Mouse (Mus musculus) lung, embryonic 16.5 days (tissue): Measurements from ENCODE around the gene Tmc7. TPM values are rescaled to one million over a fixed set of nuclear protein-coding genes. Genes with fewer than 3 reads are reported as not detected.
A peak's percentile ranks its signal among the peaks of the same experiment; 100 is the strongest.

Experiments
- ATAC-seq: fragments of 200-750 bp; cut with Nextera tagmentation; 2 replicates; pipeline ENCODE4 v1.8.0; 2017; ENCODE audit warnings: low read depth, mild to moderate bottlenecking, moderate library complexity
- H3K27ac ChIP-seq: fragments of 300-500 bp; sonication (generic); 2 replicates; pipeline ENCODE4 v1.5.1; 2014; ENCODE audit warnings: mild to moderate bottlenecking, control low read depth, low read length
- H3K27me3 ChIP-seq: fragments of 300-500 bp; sonication (generic); 2 replicates; pipeline ENCODE4 v1.6.1; 2014; ENCODE audit warnings: low read depth, low read length, mixed read lengths; ENCODE audit not compliant: control insufficient read depth, insufficient read depth
- H3K36me3 ChIP-seq: fragments of 300-500 bp; sonication (generic); 2 replicates; pipeline ENCODE4 v1.6.1; 2014; ENCODE audit warnings: low read length; ENCODE audit not compliant: control insufficient read depth, insufficient read depth
- H3K4me1 ChIP-seq: fragments of 300-500 bp; sonication (generic); replicated peaks from 2 replicates; pipeline ENCODE4 v1.6.1; 2014; ENCODE audit warnings: low read length, mixed read lengths; ENCODE audit not compliant: control insufficient read depth, insufficient read depth
- H3K4me2 ChIP-seq: fragments of 300-500 bp; sonication (generic); 2 replicates; pipeline ENCODE4 v1.6.1; 2014; ENCODE audit warnings: low read depth, low read length, control low read depth
- H3K4me3 ChIP-seq: fragments of 300-500 bp; sonication (generic); 2 replicates; pipeline ENCODE4 v1.5.1; 2014; ENCODE audit warnings: mild to moderate bottlenecking, low read length, control low read depth
- H3K9ac ChIP-seq: fragments of 300-500 bp; sonication (generic); 2 replicates; pipeline ENCODE4 v1.6.1; 2014; ENCODE audit warnings: low read length, control low read depth
- H3K9me3 ChIP-seq: fragments of 300-500 bp; sonication (generic); 2 replicates; pipeline ENCODE4 v1.6.1; 2016; ENCODE audit warnings: low read length; ENCODE audit not compliant: control insufficient read depth
- WGBS: fragments of 180-500 bp; shearing (Covaris S2); extraction: QIAGEN DNeasy Blood & Tissue Kit; methylation state at CpG from one replicate; pipeline ENCODE4 v1.1.7; 2014; 5-methylcytosine and 5-hydroxymethylcytosine counted together
- polyA plus RNA-seq: library from polyadenylated mRNA; unstranded; fragments of >200 nt; fragmentation: Nextera tagmentation; extraction: Ambion mirVana; gene quantifications from 2 replicates; pipeline ENCODE4 v1.2.1, GENCODE M21; 2015

The Tmc7 gene
- 2.9 and 3.3 TPM in 2 replicates for polyA plus RNA-seq

DNA sequence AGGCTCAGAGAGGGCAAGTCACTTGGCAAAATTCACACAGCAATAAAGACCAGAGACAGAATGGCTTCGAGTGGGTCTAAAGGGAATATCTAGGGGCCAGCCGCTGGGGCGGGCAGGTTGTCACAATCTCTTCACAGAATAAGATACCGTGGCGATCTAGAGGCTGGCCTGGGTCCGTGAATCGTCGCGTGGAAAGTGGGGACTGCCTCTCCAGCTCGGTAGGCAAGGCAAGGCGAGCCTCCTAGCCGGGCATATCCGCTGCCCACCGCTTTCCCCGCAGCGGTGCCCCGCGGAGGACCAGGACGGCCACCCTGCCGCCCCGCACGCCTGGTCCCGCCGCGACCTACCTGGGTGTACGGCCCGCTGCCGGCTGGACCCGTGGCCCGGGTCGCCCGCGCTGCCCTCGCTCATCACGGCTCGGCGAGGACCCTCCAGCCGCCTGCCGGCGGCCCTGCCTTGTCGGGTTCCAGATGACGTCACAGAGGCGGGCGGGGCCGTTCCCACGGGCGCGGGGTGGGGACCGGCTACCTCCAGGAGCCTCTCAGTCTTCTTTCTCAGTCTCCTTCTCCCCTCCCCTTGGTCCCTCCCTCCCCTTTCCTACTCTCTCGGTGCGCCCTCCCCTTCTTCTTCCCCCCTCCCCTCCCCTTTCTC, at the start of gene Tmc7:
Tmc7 (minus strand) TSS at position 480 of the 651 bp plus-strand sequence.
- peak within 1 kb of the TSS; percentile 74 for H3K4me3 ChIP-seq
- under 1% methylated on average over 51 of the region's 51 CpGs for WGBS
- H3K27ac ChIP-seq, result peak within 1 kb of the TSS; percentile 32; the same call in 1 of the 2 replicates
- no peaks in the 10 kb centered on the region for H3K9me3 ChIP-seq
- ATAC-seq, result peak; percentile 90
- no peaks in the 10 kb centered on the region for H3K27me3 ChIP-seq
- H3K4me2 ChIP-seq, result peak within 1 kb of the TSS; percentile 98
- peak within 1 kb of the TSS; percentile 83 for H3K9ac ChIP-seq
- no peaks in the 10 kb centered on the region for H3K36me3 ChIP-seq
- H3K4me1 ChIP-seq, result peaks cover 11% of the 10 kb centered on the region

DNA sequence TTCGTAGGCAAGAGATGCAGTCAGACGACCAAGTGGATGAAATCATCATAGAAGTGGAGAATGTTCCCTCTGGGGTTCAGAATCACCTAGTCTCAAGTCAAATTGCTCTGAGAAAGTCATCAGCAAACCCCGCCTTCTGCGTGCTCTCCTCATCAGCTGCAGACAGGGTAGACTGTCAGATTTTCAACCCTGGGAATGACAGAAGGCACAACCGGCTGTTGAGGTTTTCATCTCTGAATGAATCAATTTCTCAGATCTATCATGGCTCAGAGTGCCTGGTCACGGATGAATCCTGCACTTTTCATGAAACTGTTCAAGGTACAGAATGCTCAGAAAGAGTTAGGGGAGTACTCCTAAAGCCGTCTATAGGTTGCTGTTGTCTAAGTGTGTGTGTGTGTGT, 49.4 kb upstream of the Tmc7 start:
- Histone ChIP-seq H3K9ac (no peak overlapping the region), H3K4me2 (no peak overlapping the region), H3K27ac (no peak overlapping the region), H3K36me3 (no peaks in the 10 kb centered on the region), H3K4me1 (no peaks in the 10 kb centered on the region), H3K9me3 (no peaks in the 10 kb centered on the region), H3K4me3 (no peak overlapping the region), H3K27me3 (no peaks in the 10 kb centered on the region)
- no peak for ATAC-seq
- 79% methylated on average over 7 of the region's 7 CpGs for WGBS

DNA sequence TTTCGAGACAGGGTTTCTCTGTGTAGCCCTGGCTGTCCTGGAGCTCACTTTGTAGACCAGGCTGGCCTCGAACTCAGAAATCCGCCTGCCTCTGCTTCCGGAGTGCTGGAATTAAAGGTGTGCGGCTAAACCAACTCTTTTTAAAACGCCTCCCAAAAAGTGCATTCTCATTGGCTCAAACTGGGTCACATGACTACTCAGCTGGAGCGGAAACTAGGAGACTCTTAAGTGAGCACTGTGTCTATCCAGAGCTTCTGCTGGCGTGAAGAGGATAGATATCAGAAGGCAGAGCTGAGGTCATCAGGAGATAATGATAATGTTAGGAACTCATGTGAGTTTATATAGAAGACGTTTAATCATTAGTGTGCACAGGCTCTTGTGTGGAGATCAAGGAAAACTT, 48.6 kb upstream of the Tmc7 start:
- 72% methylated on average over 9 of the region's 9 CpGs for WGBS
- no peaks in the 10 kb centered on the region for H3K9me3 ChIP-seq
- H3K4me1 ChIP-seq, result no peaks in the 10 kb centered on the region
- H3K4me2 ChIP-seq, result no peak overlapping the region
- H3K36me3 ChIP-seq, result no peaks in the 10 kb centered on the region
- no peak overlapping the region for H3K27ac ChIP-seq
- H3K27me3 ChIP-seq, result no peaks in the 10 kb centered on the region
- H3K4me3 ChIP-seq, result no peak overlapping the region
- no peak overlapping the region for H3K9ac ChIP-seq
- no peak for ATAC-seq

DNA sequence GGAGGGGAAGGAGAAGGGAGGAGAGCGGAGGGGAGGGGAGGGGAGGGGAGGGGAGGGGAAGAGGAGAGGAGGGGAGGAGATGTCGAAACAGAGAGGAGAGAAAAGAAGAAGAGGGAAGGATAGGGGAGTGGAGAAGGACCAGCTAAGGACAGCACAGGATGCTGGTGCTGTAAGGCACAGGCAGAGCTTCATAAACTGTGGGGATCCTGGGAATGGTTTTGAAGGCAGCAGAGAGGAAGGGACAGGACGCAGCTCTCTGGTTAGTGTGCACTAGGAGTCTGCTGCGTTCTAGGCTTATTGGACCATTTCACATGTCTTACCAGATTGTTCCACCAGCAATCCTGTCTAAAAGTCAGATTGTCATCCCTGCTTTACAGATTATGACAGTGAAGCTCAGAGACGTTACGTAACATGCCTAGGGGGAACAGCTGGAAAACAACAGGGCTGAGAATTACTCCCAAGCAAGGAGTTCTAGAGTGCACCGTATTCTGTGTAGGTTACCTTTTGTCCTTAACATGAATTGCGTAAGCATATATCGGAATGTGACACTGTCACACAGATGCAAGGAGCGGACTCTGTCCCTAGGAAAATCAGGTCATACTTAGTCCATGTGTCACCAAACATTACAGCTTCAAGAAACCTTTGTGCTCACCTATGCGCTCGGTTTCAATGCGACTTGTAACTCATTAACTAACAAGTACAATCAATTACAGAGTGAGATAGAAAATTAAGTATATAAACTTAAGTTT, 43.2 kb upstream of the Tmc7 start:
- ATAC-seq, result no peak
- H3K27me3 ChIP-seq, result no peaks in the 10 kb centered on the region
- H3K4me3 ChIP-seq, result no peak overlapping the region
- H3K4me1 ChIP-seq, result no peaks in the 10 kb centered on the region
- H3K27ac ChIP-seq, result no peak overlapping the region
- H3K36me3 ChIP-seq, result no peaks in the 10 kb centered on the region
- no peak overlapping the region for H3K9ac ChIP-seq
- no peak overlapping the region for H3K4me2 ChIP-seq
- no peaks in the 10 kb centered on the region for H3K9me3 ChIP-seq
- WGBS, result 77% methylated on average over 13 of the region's 13 CpGs

DNA sequence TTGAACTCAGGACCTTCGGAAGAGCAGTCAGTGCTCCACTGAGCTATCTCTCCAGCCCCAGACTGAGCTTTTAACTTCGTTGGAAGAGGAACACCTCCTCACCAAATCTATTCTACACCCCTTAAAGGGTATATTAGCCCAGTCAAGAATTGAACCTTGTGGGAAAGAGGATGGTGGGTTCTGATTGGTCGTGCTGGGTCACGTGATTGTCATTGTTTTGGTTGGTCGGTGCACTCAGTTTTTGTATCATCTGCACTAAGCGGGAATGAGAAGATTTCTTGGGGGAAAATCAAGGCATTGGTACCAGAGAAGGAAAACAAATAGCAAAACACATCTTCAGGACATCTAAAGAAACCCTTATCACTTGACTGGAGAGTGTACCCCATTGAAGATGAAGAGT, 36.6 kb upstream of the Tmc7 start:
- Histone ChIP-seq H3K4me3 (no peak overlapping the region), H3K9ac (no peak overlapping the region), H3K27ac (no peak overlapping the region), H3K27me3 (no peaks in the 10 kb centered on the region), H3K4me1 (no peaks in the 10 kb centered on the region), H3K9me3 (no peaks in the 10 kb centered on the region), H3K36me3 (no peaks in the 10 kb centered on the region), H3K4me2 (no peak overlapping the region)
- 73% methylated on average over 6 of the region's 6 CpGs for WGBS
- no peak for ATAC-seq

DNA sequence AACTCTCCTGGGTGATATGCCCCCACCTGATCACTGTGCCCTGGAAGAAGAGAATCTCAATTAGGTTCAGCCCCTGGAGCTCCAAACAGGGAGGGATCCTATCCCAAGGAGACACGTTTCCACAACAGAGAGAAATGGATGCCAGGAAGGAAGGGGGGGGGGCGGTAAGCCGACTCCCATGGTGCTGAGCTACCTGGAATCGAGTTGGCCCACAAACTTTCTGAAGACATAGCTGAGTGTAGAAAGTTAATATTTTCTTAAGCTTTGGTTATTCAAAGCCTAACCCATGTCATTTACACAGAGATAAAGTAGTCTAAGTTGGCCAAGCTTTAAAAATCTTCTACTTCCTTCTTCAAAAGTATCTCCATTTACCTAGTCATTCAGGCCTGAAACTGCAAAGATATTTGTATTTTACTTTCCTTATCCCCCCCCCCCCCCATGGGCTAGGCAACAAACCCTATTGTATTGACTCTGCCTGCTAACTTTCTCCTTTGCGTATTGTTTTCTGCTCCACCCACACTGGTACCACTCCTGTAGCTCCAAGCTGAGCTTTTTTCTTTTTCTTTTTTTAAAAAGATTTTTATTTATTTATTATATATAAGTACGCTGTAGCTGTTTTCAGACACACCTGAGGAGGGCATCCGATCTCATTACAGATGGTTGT, 35.8 kb upstream of the Tmc7 start:
- no peak overlapping the region for H3K4me2 ChIP-seq
- H3K36me3 ChIP-seq, result no peaks in the 10 kb centered on the region
- no peak overlapping the region for H3K4me3 ChIP-seq
- no peaks in the 10 kb centered on the region for H3K9me3 ChIP-seq
- H3K9ac ChIP-seq, result no peak overlapping the region
- H3K27ac ChIP-seq, result no peak overlapping the region
- no peak for ATAC-seq
- no peaks in the 10 kb centered on the region for H3K4me1 ChIP-seq
- H3K27me3 ChIP-seq, result no peaks in the 10 kb centered on the region
- 80% methylated on average over 7 of the region's 7 CpGs for WGBS

DNA sequence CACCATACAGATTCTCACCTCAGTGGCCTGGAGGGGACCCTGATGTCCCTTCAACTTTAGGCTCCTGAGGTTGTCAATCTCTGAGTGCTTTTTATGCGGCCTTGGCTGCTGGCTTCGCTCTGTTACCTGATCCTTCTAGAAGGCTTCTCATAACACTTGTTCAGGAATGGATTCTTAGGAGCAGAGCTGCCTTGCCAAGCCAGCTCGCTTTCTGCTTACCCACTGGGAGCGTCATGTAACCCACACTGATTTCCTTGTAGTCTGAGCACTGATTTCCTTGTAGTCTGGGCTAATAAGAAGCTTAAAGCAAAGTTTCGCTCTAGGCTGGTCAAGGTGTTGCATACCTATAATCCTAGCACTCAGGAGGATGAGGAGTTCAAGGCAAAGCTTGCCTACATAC, 33.6 kb upstream of the Tmc7 start:
- Histone ChIP-seq H3K27me3 (no peaks in the 10 kb centered on the region), H3K36me3 (no peaks in the 10 kb centered on the region), H3K27ac (no peak overlapping the region), H3K4me3 (no peak overlapping the region), H3K4me1 (no peaks in the 10 kb centered on the region), H3K4me2 (no peak overlapping the region), H3K9me3 (no peaks in the 10 kb centered on the region), H3K9ac (no peak overlapping the region)
- no peak for ATAC-seq
- 70% methylated on average over 5 of the region's 5 CpGs for WGBS

DNA sequence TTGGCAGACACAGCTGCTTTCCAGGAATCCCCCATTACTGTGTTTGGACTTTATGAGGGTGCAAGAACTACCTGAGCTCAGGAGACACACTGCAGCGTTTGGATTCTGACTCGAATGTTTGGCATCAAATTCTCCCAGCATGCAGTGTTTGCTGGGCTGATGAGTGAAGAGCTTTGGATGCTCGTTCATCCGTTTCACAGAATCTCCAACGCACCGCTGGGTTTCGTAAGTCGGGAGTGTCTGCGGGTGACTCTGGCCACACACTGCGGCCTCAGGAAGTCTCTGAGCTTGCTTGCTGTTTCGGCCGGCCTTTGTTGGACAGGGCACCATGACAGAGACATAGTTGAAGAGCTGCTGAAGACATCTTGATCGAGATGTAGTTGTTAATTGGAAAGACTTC, 29.5 kb upstream of the Tmc7 start:
- no peaks in the 10 kb centered on the region; the same call in 1 of the 2 replicates for H3K4me1 ChIP-seq
- no peak overlapping the region for H3K4me3 ChIP-seq
- no peak for ATAC-seq
- no peaks in the 10 kb centered on the region for H3K27me3 ChIP-seq
- H3K9me3 ChIP-seq, result no peaks in the 10 kb centered on the region
- H3K9ac ChIP-seq, result no peak overlapping the region
- no peak overlapping the region for H3K4me2 ChIP-seq
- WGBS, result 55% methylated on average over 13 of the region's 13 CpGs
- no peaks in the 10 kb centered on the region for H3K36me3 ChIP-seq
- H3K27ac ChIP-seq, result no peak overlapping the region

DNA sequence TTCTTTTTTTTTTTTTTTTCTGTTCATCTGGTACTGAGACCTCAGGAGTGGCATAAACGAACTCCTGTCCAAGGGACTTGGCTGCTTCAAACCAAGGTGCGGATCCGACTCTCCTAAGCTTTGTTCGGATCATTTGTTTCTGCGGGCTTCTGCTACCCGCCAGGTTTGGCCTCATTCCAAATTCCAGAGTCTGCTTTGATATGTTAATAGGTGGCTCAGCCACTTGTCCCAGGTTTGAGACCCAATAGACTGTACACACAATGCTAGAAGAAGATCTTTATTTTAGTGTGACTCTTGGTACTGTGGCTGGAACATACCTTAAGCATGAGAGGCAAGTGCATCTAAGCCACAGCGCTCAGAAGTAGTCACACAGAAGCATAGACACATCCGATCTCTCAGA, 27.4 kb upstream of the Tmc7 start:
- H3K4me3 ChIP-seq, result no peak overlapping the region
- H3K9me3 ChIP-seq, result no peaks in the 10 kb centered on the region
- WGBS, result 49% methylated on average over 8 of the region's 8 CpGs
- ATAC-seq, result no peak
- H3K27ac ChIP-seq, result no peak overlapping the region
- H3K9ac ChIP-seq, result no peak overlapping the region
- no peaks in the 10 kb centered on the region; the same call in 1 of the 2 replicates for H3K4me1 ChIP-seq
- H3K4me2 ChIP-seq, result no peak overlapping the region
- H3K36me3 ChIP-seq, result no peaks in the 10 kb centered on the region
- H3K27me3 ChIP-seq, result no peaks in the 10 kb centered on the region
